Comparison of ENCODE assay signal across 8 mouse cellular contexts in genomic region chr19:45031780-45032179, GRCm38 (mm10). TPM values are rescaled to one million over a fixed set of nuclear protein-coding genes. Genes with fewer than 3 reads are reported as not detected.
DNase-seq lines count a peak whose midpoint lies in the region; ATAC-seq and TF ChIP-seq lines count a peak whose summit lies in the region.

No protein-coding gene starts in this region.

- WGBS in embryonic facial prominence, embryonic 13.5 days = 18% methylated on average over 4 of the region's 4 CpGs
- WGBS in heart, embryonic 10.5 days = 29% methylated on average over 4 of the region's 4 CpGs
- WGBS in kidney, embryonic 15.5 days = 17% methylated on average over 4 of the region's 4 CpGs
- 23% methylated on average over 4 of the region's 4 CpGs for WGBS in liver, postnatal 0 days (ENCODE audit: insufficient replicate concordance)
- WGBS in olfactory bulb, adult 2 months = 13% methylated on average over 4 of the region's 4 CpGs

- TF ChIP-seq POLR2A in ES-Bruce4 (IDR thresholded peaks at IDR 0.05; ENCODE audit: insufficient read depth, low read length) = no peak
- TF ChIP-seq POLR2A in olfactory bulb, adult 2 months (IDR thresholded peaks at IDR 0.05; ENCODE audit: insufficient read depth, low read depth, low read length) = no peak

- no peak overlapping the region for H3K4me2 ChIP-seq in embryonic facial prominence, embryonic 13.5 days
- no peak overlapping the region for H3K4me2 ChIP-seq in kidney, embryonic 15.5 days
- H3K4me2 ChIP-seq in liver, postnatal 0 days (ENCODE audit: low read depth, low read length) = no peak overlapping the region

- no peak overlapping the region for H3K9ac ChIP-seq in ES-Bruce4 (ENCODE audit: low read depth, poor library complexity, severe bottlenecking)
- no peak overlapping the region for H3K9ac ChIP-seq in embryonic facial prominence, embryonic 13.5 days
- no peak overlapping the region for H3K9ac ChIP-seq in kidney, embryonic 15.5 days
- H3K9ac ChIP-seq in liver, postnatal 0 days (replicated peaks) = no peak overlapping the region

- peak; percentile 85 for DNase-seq in adrenal gland, postnatal 14 days
- DNase-seq in heart, embryonic 10.5 days (ENCODE audit: low spot score) = peak; percentile 89
- DNase-seq in liver, postnatal 0 days = peak; percentile 82
- DNase-seq in urinary bladder, postnatal 36 days (ENCODE audit: low spot score in 2 of 2) = peak; percentile 70 to 80

- no peaks in the 10 kb centered on the region for H3K27me3 ChIP-seq in ES-Bruce4 (ENCODE audit: control insufficient read depth, insufficient read depth, low read length, poor library complexity, severe bottlenecking)
- H3K27me3 ChIP-seq in embryonic facial prominence, embryonic 13.5 days = no peaks in the 10 kb centered on the region
- peaks cover 19% of the 10 kb centered on the region for H3K27me3 ChIP-seq in heart, embryonic 10.5 days (ENCODE audit: insufficient read depth, poor library complexity, severe bottlenecking)
- H3K27me3 ChIP-seq in kidney, embryonic 15.5 days = no peaks in the 10 kb centered on the region
- H3K27me3 ChIP-seq in liver, postnatal 0 days (ENCODE audit: insufficient read depth, low read length) = no peaks in the 10 kb centered on the region

- no peaks in the 10 kb centered on the region for H3K9me3 ChIP-seq in ES-Bruce4 (replicated peaks; ENCODE audit: control insufficient read depth, insufficient read depth, low read length, poor library complexity, severe bottlenecking)
- no peaks in the 10 kb centered on the region for H3K9me3 ChIP-seq in embryonic facial prominence, embryonic 13.5 days
- H3K9me3 ChIP-seq in heart, embryonic 10.5 days = no peaks in the 10 kb centered on the region
- H3K9me3 ChIP-seq in kidney, embryonic 15.5 days (replicated peaks) = no peaks in the 10 kb centered on the region
- H3K9me3 ChIP-seq in liver, postnatal 0 days (ENCODE audit: low read length) = no peaks in the 10 kb centered on the region

- no peak overlapping the region for H3K4me3 ChIP-seq in ES-Bruce4 (ENCODE audit: low read depth, low read length)
- H3K4me3 ChIP-seq in embryonic facial prominence, embryonic 13.5 days = no peak overlapping the region
- H3K4me3 ChIP-seq in heart, embryonic 10.5 days = no peak overlapping the region
- no peak overlapping the region for H3K4me3 ChIP-seq in kidney, embryonic 15.5 days (replicated peaks)
- H3K4me3 ChIP-seq in liver, postnatal 0 days (ENCODE audit: low read depth, low read length) = no peak overlapping the region
- no peak overlapping the region for H3K4me3 ChIP-seq in olfactory bulb, adult 2 months (ENCODE audit: insufficient read depth, low read depth, low read length)

- peaks cover 12% of the 10 kb centered on the region for H3K4me1 ChIP-seq in ES-Bruce4 (ENCODE audit: control insufficient read depth, insufficient read depth, low read length)
- peaks cover 34% of the 10 kb centered on the region for H3K4me1 ChIP-seq in embryonic facial prominence, embryonic 13.5 days
- peaks cover 41% of the 10 kb centered on the region for H3K4me1 ChIP-seq in heart, embryonic 10.5 days
- H3K4me1 ChIP-seq in kidney, embryonic 15.5 days = peaks cover 47% of the 10 kb centered on the region
- peaks cover 6% of the 10 kb centered on the region; the same call in 1 of the 2 replicates for H3K4me1 ChIP-seq in liver, postnatal 0 days (ENCODE audit: insufficient read depth)
- H3K4me1 ChIP-seq in olfactory bulb, adult 2 months (ENCODE audit: control insufficient read depth, insufficient read depth, low read length) = peaks cover 19% of the 10 kb centered on the region

- no peaks in the 10 kb centered on the region for H3K36me3 ChIP-seq in ES-Bruce4 (ENCODE audit: control insufficient read depth, insufficient read depth, low read length, poor library complexity, severe bottlenecking)
- peaks cover 22% of the 10 kb centered on the region for H3K36me3 ChIP-seq in embryonic facial prominence, embryonic 13.5 days
- H3K36me3 ChIP-seq in heart, embryonic 10.5 days = peaks cover 17% of the 10 kb centered on the region
- H3K36me3 ChIP-seq in kidney, embryonic 15.5 days = peaks cover 26% of the 10 kb centered on the region
- no peaks in the 10 kb centered on the region for H3K36me3 ChIP-seq in liver, postnatal 0 days (replicated peaks; ENCODE audit: insufficient read depth, low read length)

- no peak overlapping the region for H3K27ac ChIP-seq in ES-Bruce4 (ENCODE audit: insufficient read depth, low read length)
- H3K27ac ChIP-seq in embryonic facial prominence, embryonic 13.5 days = peak overlapping the region; percentile 40; the same call in 1 of the 2 replicates
- no peak overlapping the region for H3K27ac ChIP-seq in heart, embryonic 10.5 days
- no peak overlapping the region for H3K27ac ChIP-seq in kidney, embryonic 15.5 days
- H3K27ac ChIP-seq in liver, postnatal 0 days (ENCODE audit: low read depth) = no peak overlapping the region
- no peak overlapping the region for H3K27ac ChIP-seq in olfactory bulb, adult 2 months (ENCODE audit: insufficient read depth, low read depth, low read length)

- ATAC-seq in embryonic facial prominence, embryonic 13.5 days (ENCODE audit: insufficient number of reproducible peaks, insufficient read depth, low FRiP score, low TSS enrichment, low read depth) = no peak
- 0 out of 2 replicates have a peak, but pooled peaks have one; percentile 2 for ATAC-seq in kidney, embryonic 15.5 days (replicated peaks; ENCODE audit: low FRiP score)
- peak; percentile 67 for ATAC-seq in liver, postnatal 0 days

- peak; percentile 85 for TF ChIP-seq CTCF in ES-Bruce4 (IDR thresholded peaks at IDR 0.05; ENCODE audit: low read depth, low read length)
- peak; percentile 87 for TF ChIP-seq CTCF in liver, postnatal 0 days (IDR thresholded peaks at IDR 0.05; ENCODE audit: low read depth)
- TF ChIP-seq CTCF in olfactory bulb, adult 2 months (IDR thresholded peaks at IDR 0.05; ENCODE audit: insufficient read depth, low read depth, low read length) = peak; percentile 63

- no peak for TF ChIP-seq EP300 in ES-Bruce4 (IDR thresholded peaks at IDR 0.05; ENCODE audit: insufficient read depth, low read depth, low read length)
- no peak for TF ChIP-seq EP300 in liver, postnatal 0 days (IDR thresholded peaks at IDR 0.05; ENCODE audit: low read depth)

RNA-seq across cellular contexts. Expression of gene Pdzd7, which starts 13.7 kb away (rescaled TPM):
- polyA plus RNA-seq in ES-Bruce4 (2011; ENCODE audit: insufficient read depth, insufficient read length, low read depth, missing spikeins) = 0.97 and 1.3 TPM in 2 replicates
- total RNA-seq in adrenal gland, postnatal 14 days (2021) = not detected in 2 replicates
- polyA plus RNA-seq in embryonic facial prominence, embryonic 13.5 days (2015; fragmentation: Nextera tagmentation; extraction: Ambion mirVana) = 0.47 and 0.51 TPM in 2 replicates
- 0.34 and 0.55 TPM in 2 replicates for polyA plus RNA-seq in heart, embryonic 10.5 days (2016; fragmentation: Nextera tagmentation; extraction: Ambion mirVana)
- polyA plus RNA-seq in kidney, embryonic 15.5 days (2015; fragmentation: Nextera tagmentation; extraction: Ambion mirVana) = 0.78 and 1.1 TPM in 2 replicates
- not detected in 2 replicates for polyA plus RNA-seq in liver, postnatal 0 days (2015; fragmentation: Nextera tagmentation; extraction: Ambion mirVana)
- polyA plus RNA-seq in olfactory bulb, adult 2 months (2012; ENCODE audit: insufficient read depth, insufficient read length, low replicate concordance, missing spikeins) = not detected in 2 replicates

RNA-seq across cellular contexts. Expression of gene Sfxn3, which starts 15.5 kb away (rescaled TPM):
- 13.4 and 15.6 TPM in 2 replicates for polyA plus RNA-seq in ES-Bruce4 (2011; ENCODE audit: insufficient read depth, insufficient read length, low read depth, missing spikeins)
- 51.7 and 58.1 TPM in 2 replicates for total RNA-seq in adrenal gland, postnatal 14 days (2021)
- 32.3 and 32.5 TPM in 2 replicates for polyA plus RNA-seq in embryonic facial prominence, embryonic 13.5 days (2015; fragmentation: Nextera tagmentation; extraction: Ambion mirVana)
- polyA plus RNA-seq in heart, embryonic 10.5 days (2016; fragmentation: Nextera tagmentation; extraction: Ambion mirVana) = 11.8 and 13.4 TPM in 2 replicates
- 20.2 and 24.4 TPM in 2 replicates for polyA plus RNA-seq in kidney, embryonic 15.5 days (2015; fragmentation: Nextera tagmentation; extraction: Ambion mirVana)
- polyA plus RNA-seq in liver, postnatal 0 days (2015; fragmentation: Nextera tagmentation; extraction: Ambion mirVana) = 2.5 and 2.8 TPM in 2 replicates
- not detected in 2 replicates for polyA plus RNA-seq in olfactory bulb, adult 2 months (2012; ENCODE audit: insufficient read depth, insufficient read length, low replicate concordance, missing spikeins)

RNA-seq across cellular contexts. Expression of gene Lzts2, which starts 17.6 kb away (rescaled TPM):
- polyA plus RNA-seq in ES-Bruce4 (2011; ENCODE audit: insufficient read depth, insufficient read length, low read depth, missing spikeins) = 39.9 and 48.2 TPM in 2 replicates
- 70.4 and 77.4 TPM in 2 replicates for total RNA-seq in adrenal gland, postnatal 14 days (2021)
- 64.6 and 73.3 TPM in 2 replicates for polyA plus RNA-seq in embryonic facial prominence, embryonic 13.5 days (2015; fragmentation: Nextera tagmentation; extraction: Ambion mirVana)
- 47.5 and 61.4 TPM in 2 replicates for polyA plus RNA-seq in heart, embryonic 10.5 days (2016; fragmentation: Nextera tagmentation; extraction: Ambion mirVana)
- polyA plus RNA-seq in kidney, embryonic 15.5 days (2015; fragmentation: Nextera tagmentation; extraction: Ambion mirVana) = 66.6 and 72.8 TPM in 2 replicates
- 5.7 and 7.2 TPM in 2 replicates for polyA plus RNA-seq in liver, postnatal 0 days (2015; fragmentation: Nextera tagmentation; extraction: Ambion mirVana)
- polyA plus RNA-seq in olfactory bulb, adult 2 months (2012; ENCODE audit: insufficient read depth, insufficient read length, low replicate concordance, missing spikeins) = not detected in 2 replicates

RNA-seq across cellular contexts. Expression of gene Mrpl43, which starts 25.5 kb away (rescaled TPM):
- 32.5 and 34.0 TPM in 2 replicates for polyA plus RNA-seq in ES-Bruce4 (2011; ENCODE audit: insufficient read depth, insufficient read length, low read depth, missing spikeins)
- 45.6 and 50.0 TPM in 2 replicates for total RNA-seq in adrenal gland, postnatal 14 days (2021)
- polyA plus RNA-seq in embryonic facial prominence, embryonic 13.5 days (2015; fragmentation: Nextera tagmentation; extraction: Ambion mirVana) = 72.6 and 81.2 TPM in 2 replicates
- polyA plus RNA-seq in heart, embryonic 10.5 days (2016; fragmentation: Nextera tagmentation; extraction: Ambion mirVana) = 63.8 and 66.3 TPM in 2 replicates
- 71.9 and 73.5 TPM in 2 replicates for polyA plus RNA-seq in kidney, embryonic 15.5 days (2015; fragmentation: Nextera tagmentation; extraction: Ambion mirVana)
- 43.6 and 43.8 TPM in 2 replicates for polyA plus RNA-seq in liver, postnatal 0 days (2015; fragmentation: Nextera tagmentation; extraction: Ambion mirVana)
- not detected in 2 replicates for polyA plus RNA-seq in olfactory bulb, adult 2 months (2012; ENCODE audit: insufficient read depth, insufficient read length, low replicate concordance, missing spikeins)

RNA-seq across cellular contexts. Expression of gene Twnk, which starts 26.3 kb away (rescaled TPM):
- 23.2 and 24.5 TPM in 2 replicates for polyA plus RNA-seq in ES-Bruce4 (2011; ENCODE audit: insufficient read depth, insufficient read length, low read depth, missing spikeins)
- total RNA-seq in adrenal gland, postnatal 14 days (2021) = 27.5 and 30.7 TPM in 2 replicates
- 27.0 and 28.5 TPM in 2 replicates for polyA plus RNA-seq in embryonic facial prominence, embryonic 13.5 days (2015; fragmentation: Nextera tagmentation; extraction: Ambion mirVana)
- polyA plus RNA-seq in heart, embryonic 10.5 days (2016; fragmentation: Nextera tagmentation; extraction: Ambion mirVana) = 24.4 and 27.0 TPM in 2 replicates
- 29.4 and 29.7 TPM in 2 replicates for polyA plus RNA-seq in kidney, embryonic 15.5 days (2015; fragmentation: Nextera tagmentation; extraction: Ambion mirVana)
- polyA plus RNA-seq in liver, postnatal 0 days (2015; fragmentation: Nextera tagmentation; extraction: Ambion mirVana) = 9.9 and 10.6 TPM in 2 replicates
- polyA plus RNA-seq in olfactory bulb, adult 2 months (2012; ENCODE audit: insufficient read depth, insufficient read length, low replicate concordance, missing spikeins) = not detected in 2 replicates
